Mouse (Mus musculus): ENCODE measurements at regions not wholly inside any gene's neighbourhood (a gene's known extent, or its start where the extent isn't known, plus 50 kb on each side); places are given as distances from the start of the nearest gene placed in this dataset.
"Not testable (repeated sequence)": the region's sequence is repeated elsewhere in the genome, so short reads cannot be mapped to it uniquely, and the experiment has no call there.

DNA sequence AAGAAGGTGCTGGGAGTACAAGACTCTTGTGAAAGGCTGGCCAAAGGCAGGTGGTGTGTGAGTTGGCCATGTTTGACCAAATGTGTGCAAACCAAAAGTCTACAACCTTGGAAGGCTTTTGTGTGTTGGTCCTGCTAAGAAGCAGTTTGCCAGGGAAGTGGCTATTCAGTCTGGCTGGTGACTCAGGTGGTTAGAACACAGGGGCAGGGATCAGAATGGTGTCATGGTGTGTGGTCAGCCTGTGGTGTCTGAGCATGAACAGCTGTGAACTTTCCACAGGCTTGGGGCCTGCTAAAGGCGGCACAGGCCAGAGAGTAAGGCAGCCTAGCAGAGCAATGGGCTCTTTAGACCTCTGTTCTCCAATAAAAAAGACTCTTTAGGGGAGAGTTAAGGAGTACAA, 171.6 kb upstream of the Klf14 start:
- DNase-seq (ENCODE audit: low spot score in 2 of 2): no peak

DNA sequence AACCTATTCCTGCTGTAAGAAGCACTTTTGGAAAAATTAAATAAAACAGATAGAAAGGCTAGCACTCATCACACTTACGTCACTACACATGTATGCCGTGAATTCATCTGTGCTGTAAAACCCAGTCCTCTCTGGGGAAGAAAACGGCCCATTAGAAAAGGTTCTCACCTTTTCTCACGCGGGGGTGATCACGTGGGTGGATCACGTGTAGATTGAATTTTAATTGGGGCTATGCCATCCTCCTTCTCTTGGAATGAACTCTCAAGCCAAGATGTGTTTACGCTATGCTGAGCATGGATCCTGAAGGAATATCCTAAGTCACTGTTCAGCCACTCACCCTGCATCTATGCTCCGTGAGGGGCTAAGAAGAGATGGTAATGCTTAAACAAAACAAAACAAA, 172.8 kb upstream of the Klf14 start:
- DNase-seq (ENCODE audit: low spot score in 2 of 2): no peak

DNA sequence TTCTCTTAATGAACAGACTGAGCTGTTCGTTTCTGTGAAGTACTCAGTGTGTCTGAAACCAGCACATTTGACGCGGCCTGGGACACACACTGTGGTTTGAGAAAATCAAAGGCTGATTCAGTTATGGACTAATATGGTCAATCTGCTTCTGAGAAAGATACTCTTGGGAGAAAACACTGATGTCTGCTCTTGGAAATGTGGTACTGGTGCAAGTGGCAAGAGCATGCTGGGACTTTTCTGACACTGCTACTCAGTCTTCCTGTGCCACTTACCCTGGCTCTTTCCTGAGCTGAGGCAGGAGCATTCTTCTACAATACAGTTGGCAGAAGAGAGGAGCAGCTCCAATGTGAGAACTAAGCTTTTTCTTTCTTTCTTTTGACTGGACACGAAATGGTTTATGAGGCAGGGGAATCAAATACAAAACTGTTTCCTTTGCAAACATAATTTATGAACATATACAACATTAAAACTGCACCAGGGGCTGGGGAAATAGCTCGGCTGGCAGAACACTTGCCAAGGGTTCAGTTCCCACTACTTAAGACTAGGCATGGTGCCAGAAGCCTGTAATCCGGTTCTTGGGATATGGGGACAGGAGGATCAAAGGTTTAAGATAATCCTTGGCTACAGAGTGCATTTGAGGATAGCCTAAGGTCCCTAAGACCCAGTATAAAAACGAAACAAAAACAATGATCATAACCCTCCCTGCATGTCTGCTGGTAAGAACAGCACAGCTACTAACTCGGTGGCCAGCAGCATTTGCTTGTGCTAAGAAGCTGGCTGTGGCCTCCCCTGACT, 173.7 kb upstream of the Klf14 start:
- no peak for DNase-seq (ENCODE audit: low spot score in 2 of 2)

DNA sequence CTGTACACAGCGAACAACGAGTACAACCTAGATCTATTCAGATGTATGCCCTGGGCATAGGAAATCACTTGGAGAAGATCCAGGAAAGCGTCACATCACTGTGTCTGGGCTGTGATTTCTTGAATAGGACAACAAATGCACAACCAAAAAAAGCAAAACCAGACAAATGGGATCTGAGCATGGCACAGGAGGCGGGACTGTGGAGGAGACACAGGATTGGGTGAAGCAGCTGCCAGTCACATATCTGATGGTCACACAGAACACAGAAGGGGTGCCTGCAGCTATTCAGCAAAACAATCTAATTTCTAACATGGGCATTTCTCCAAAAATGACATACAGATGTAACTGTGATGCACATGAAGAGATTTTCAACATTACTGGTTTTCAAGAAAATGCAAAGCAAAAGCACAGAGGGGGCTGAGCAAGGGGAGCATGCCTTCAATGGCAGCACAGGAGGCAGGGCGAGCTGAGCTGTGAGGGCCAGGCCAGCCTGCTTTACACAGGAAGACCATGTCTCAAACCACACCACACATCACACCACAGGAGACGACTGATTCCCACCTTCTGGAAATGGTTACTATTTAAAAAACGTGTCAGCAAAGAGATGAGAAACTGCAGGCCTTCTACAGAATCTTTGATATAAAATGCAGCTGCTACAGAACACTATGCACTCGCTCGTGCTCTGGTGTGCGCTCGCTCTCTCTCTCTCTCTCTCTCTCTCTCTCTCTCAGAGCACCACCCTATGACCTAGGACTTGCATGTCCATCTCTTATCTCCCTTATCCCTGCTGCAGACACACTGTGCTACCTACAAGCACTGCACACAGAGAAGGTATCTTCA, 175.2 kb upstream of the Klf14 start:
- DNase-seq (ENCODE audit: low spot score in 2 of 2): no peak

DNA sequence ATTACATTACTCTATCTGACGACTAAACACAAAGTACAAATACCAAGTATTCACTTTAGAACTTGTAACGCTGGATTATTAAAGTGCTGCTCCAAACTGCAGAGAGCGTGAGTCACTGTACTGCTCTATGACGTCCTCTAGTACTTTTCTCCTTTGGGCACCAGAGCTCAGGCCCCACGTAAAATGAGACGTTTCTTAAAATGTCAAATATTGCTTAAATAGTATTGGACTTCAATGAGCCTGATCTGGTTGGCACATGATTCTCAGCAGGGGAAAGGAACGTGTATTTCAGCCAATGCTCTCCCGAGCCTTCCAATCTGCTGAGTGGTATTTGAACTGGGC, 175.8 kb upstream of the Klf14 start:
- no peak for DNase-seq (ENCODE audit: low spot score in 2 of 2)

DNA sequence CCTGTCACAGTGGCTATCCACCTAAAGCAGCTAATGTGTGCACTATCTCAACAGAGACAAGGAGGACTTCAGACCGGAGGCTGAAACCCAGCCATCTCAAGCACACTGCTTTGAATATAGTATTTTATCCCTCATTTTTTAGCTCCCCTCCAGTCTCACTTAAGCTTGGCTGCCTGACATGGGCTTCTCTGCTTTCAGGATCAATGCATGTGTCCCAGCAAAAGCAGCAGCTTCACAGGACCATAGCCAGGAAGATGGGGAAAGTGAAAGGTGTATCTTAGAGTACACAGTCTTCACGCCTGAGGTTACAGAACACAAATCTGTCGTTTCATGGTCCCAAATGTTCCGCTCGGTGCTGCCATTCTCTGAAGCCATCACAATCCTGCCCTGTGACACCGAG, 176.7 kb upstream of the Klf14 start:
- no peak for DNase-seq (ENCODE audit: low spot score in 2 of 2)

DNA sequence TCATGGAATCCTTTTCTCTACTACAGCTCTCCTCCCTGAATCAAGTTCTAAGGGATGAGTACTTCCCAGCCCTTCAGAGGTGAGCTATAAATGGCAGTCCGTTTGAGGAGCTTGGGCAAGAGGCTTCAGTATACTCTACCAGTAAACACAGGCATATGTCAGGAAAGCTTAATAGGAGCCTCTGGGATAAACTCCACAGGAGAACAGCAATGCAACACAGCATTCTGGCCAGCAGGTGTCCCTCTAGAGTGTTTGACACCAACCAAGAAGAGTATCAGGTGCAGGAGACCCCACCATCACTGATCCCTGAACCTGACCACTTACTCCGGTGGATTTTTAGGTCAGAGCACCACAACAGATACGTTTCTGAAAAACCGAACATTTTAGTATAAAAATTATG, 178.0 kb upstream of the Klf14 start:
- DNase-seq (ENCODE audit: low spot score in 2 of 2): peak in 1 of 2 experiments; percentile 68

DNA sequence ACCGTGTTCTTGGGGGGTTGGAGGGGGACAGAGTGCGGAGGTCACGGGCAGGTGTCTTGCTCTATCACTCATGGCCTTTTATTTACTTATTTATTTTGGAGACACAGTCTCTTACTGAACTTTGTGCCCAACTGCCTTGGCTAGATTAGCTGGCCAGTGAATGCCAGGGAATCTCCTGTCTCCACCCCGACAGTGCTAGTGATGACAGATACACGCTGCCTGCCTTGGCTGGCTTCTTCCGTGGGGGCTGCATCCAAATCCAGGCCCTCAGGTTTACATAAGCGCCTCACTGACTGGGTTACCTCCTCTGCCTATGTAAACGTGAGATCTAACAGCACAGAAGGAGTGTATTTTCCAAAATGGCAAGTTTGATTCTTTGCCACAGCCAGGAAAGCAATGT, 178.5 kb upstream of the Klf14 start:
- DNase-seq (ENCODE audit: low spot score in 2 of 2): no peak

DNA sequence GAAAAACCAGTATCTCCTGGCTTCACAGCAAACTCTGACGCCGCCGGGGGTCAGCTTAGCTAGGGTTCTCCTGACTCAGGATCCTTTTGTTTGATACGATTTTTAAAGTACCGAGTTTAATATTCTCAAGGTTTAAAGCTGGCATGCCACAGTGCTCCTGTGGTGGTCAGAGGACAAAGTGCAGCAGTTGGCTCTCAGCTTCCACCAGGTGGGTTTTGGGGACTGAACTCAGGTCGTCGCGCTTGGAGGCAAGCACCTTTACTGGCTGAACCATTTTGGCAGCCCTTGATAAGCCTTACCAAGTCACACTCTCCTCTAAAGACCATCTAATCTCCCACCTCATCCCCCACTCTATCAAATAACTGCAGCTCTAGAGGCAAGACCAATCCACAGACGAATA, 181.1 kb upstream of the Klf14 start:
- no peak for DNase-seq (ENCODE audit: low spot score in 2 of 2)

DNA sequence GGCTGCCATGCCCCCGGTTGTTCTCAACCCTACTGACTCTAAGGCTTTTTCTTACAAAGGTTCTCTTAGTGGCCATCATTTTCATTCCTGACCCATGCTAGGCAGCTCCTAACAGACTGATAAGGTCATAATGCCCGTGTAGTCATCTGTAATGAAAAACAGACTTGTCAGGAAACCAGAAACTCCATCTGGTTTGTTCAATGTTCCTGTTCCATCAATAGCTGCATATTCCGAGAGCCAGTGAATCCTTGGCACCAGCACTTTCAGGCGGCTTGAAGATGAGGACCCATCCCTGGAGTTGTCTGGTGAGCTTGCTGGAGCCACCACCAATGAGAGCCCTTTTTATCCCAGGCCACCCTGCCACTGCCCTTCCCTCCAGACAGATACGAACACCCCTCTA, 181.7 kb upstream of the Klf14 start:
- DNase-seq (ENCODE audit: low spot score in 2 of 2): no peak

DNA sequence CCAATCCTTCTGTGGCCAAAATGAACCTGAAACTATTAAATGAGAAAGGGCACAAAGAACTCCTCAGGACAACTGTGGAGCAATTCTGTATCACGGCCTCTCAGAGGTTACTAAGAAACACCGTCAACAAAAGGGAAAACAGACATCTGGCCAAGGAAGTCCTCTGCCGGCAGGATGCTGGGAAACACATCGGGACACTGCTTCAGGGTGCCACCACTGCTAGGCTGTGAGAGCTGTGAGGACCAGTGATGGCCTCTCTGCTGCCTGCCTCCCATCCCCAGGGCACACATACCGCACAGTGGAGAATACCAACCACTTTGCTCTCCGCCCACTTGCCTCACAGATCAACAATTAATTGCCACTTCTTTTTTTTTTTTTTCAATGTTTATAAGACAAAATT, 182.6 kb upstream of the Klf14 start:
- no peak for DNase-seq (ENCODE audit: low spot score in 2 of 2)

DNA sequence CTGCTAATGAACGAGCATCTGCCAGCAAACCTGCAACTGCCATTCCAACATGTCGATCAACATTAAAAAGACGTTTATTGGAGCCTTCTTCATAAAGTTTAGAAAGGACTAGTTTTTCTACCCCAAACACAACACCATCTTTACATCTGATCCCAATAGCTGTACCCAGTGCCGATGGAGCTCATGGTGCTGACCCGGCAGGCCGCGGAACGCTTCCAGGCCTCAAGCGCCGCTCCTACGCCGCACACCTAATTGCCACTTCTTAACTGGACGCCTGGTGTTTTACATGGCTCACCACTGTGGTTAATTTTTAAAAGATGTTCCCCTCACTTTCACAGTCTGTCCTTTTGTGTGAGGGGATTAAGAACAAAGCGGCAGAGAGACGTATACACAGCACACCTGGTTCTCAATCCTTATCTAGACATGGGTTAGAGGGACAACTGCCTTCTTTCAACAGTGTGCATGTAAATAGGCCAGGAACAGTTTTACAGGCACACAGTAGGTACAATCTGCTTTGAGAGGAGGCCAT, 183.7 kb upstream of the Klf14 start:
- not testable (repeated sequence) for DNase-seq (ENCODE audit: low spot score in 2 of 2)

DNA sequence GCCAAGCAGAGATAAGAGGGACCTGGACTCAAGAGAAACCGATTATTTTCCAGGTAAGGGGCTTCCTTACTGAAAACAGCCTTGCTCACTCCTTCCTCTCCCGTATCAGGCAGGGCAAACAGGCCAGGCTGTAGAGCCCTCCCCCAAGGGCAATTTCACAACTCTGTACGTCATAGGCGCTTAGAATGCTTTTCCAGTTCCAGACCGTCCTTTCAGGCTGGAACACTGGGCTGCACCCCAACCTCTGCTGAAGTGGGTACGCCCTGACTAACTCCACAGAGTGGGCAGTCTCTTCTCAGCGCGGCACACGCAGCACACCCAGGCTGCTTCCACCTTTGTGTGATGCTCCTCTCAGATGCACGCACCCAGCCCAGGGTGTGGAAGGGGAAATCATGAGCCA, 186.8 kb upstream of the Klf14 start:
- no peak for DNase-seq (ENCODE audit: low spot score in 2 of 2)

DNA sequence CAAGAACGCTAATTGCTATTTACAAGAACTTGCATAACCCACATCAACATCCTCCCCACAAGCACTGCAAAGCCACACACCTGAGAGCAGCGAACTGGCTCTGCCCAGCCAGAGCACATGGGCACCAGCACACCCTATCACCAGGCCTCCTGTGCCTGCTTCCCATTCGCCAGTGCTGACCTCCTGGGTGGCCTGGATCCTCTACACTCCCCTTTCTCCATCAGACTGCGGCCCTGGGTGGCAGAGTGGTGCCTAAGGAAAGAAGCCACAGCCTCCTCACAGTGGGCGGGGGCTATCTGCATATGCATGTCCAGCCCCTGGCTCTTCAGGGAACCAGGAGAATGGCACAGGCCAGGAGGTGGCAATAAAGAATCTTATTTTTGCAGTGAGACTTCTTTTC, 187.9 kb upstream of the Klf14 start:
- DNase-seq (ENCODE audit: low spot score in 2 of 2): no peak

DNA sequence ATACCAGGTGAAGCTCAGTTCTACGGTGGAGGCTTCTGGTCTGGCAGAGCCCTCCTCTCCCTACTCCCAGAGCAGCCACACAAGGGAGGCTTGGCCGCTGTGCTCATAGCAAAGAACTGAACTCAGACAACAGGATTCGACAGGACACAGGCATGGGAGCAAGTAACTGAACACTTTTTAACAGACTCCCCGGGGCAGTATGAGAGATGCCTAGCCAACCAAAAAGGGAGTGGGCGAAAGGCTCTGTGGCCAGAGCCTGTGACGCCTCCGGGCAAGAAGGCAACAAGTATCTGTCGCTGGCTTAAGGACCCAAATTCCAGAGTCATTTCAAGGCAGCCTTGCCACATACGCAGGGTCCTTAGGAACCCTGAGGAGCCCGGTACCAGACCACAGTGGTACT, 188.8 kb upstream of the Klf14 start:
- no peak for DNase-seq (ENCODE audit: low spot score in 2 of 2)

DNA sequence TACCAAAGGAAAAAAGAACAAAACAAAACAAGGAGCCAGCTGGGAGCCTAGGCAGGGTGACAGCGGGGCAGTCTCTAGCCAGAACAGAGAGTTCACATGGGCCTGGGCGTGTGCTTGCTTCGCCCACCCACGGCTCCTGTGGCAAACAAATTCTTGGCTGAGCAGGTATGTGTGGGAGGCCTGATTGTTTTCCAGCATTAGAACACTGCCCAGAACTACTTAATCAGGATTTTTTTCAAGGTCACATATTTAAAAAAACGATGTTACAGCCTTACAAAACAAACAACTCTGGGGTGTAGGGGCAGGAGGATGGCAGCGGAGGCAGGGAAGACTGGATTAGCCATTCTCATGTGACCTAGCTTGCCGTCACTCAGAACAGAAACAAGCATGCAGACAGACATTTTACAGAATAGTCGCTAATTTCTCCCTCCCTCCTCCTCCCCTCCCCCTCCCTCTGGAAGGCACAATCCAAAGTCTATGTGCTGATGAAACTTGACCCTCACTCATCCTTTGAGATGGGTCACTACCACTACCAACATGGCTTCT, 189.5 kb upstream of the Klf14 start:
- no peak for DNase-seq (ENCODE audit: low spot score in 2 of 2)

DNA sequence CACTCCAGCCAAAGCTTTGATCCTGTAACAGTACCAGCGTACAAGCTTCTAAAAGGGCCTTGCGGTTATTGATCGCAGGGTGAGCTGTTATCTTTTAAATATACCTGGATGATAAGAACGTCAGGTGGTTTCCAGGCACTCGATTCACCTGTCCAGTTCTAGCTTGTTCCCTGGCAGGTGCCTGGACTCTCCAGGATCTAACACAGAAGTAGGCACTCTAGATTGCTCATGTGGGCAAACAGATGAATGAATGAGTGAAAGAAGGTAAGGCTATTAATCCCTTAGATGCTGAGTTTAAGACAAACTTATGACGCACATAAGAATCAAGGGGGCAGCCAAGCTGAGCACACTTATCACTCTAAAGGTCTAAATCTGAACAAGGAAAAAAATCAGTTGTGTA, 190.3 kb upstream of the Klf14 start:
- no peak for DNase-seq (ENCODE audit: low spot score in 2 of 2)

DNA sequence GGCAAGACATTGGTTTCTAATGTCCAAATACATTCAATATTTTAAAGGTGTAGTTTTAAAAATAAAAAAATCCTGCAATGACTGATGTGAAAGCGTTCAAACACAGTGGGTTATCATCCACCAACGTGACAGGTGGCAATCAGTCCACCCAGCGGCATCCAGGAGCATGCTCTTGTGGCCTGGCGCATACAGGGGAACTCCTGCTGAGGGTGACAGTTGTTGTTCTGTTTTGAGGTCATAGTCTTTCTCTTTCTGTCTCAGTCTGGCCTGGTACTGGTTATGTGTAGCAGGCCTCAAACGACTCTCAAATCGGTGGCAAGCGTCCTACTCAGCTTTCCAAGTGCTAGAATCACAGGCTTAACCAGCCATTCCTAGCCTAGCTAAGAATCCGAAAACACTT, 191.5 kb upstream of the Klf14 start:
- DNase-seq (ENCODE audit: low spot score in 2 of 2): no peak

DNA sequence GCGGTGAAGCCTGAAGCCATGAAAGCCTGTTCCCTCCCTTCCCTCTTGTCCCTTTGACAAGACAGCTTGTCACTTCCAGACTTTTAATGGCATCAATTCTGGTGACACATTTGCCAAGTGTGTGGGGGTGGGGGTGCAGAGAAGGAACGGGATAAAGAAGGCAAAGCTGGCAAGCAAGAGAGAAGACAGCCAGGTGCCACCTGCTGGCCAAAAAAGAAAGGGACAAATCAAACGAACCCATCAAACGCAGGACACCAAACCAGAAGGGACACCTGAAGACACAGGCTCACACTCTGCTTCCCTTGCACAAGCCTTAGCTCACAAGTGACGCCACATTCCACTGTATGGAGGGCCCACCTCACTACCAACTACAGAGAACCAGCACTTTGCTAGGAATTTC, 197.0 kb upstream of the Klf14 start:
- DNase-seq (ENCODE audit: low spot score in 2 of 2): peak; percentile 65 to 74

DNA sequence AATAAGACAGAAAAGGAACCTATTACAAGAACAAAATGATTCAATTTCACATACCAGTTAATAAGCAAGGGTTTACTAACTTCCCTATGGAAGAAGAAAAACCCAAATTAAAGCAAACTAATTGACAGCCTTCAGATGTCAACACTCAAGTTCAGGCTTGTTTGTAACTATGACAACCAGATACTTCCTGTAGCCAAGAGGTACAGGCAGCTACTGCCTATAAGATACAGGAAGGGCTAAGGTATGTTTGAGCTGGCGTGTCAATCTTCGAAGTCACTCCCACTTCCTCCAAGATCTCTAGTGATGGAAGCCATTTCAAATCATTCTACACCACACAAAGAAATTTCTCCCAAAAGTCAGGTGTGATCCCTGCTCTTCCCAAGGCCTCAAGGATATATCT, 198.1 kb upstream of the Klf14 start:
- DNase-seq (ENCODE audit: low spot score in 2 of 2): no peak

DNA sequence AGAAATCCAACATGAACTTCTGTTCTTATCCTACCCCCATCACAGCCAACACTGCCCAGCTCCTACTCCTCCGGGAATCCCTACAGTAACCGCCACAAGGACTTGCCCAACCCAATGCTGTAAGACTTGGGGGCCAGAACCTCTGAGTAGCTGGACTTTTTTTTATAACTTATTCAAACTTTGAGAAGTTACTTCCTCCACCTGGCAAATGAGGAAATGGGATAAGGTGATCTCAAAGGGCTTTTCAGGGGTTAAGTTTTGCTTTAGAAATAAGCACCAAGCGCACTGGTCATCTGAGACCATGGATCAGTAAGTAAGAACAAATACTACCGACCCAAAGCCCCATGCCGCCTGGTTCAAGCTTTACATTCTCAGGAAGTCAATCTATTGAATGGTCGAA, 198.6 kb upstream of the Klf14 start:
- no peak for DNase-seq (ENCODE audit: low spot score in 2 of 2)

DNA sequence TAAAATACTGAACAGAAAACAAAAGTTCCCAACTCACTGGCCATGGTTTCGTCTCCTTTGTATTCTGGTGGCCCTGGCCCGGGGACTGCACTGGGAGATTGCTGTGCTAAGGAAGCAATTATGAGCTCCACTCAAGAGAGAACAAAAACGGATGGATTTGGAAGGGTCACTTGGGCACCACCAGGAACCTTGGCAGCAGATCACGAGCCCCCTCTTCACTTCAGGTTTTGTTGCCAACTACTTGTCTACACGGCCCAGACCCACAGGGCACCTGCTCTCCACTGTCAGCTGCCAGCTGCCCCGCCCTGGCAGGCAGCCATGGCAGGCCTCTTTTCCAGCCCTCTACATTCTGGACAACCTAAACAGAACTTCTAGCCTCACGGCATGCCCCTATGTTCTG, 199.8 kb upstream of the Klf14 start:
- no peak for DNase-seq (ENCODE audit: low spot score in 2 of 2)

DNA sequence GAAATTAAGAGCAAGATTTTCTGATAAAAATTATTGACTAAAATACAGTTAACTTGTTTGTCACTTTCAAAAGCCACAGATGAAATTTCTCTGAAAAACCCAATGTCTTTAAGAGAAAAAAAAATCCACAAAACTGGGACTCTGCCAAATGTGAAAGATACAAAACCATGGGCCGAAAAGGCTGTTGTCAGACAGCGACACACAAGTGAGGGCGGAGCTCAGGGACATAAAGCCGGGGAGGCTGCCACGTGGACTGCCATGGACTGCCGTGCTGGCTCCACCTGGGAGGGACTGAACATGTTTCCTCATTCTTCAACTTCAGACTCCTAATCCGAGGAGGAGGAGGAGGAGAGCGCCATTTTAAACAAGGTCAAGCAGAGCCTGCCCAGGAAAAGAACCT, 200.4 kb upstream of the Klf14 start:
- DNase-seq (ENCODE audit: low spot score in 2 of 2): no peak

Measured in right cerebral cortex, adult 2 months (tissue).